Mouse (Mus musculus): ENCODE results near the gene Adamts12. TPM values are rescaled to one million over a fixed set of nuclear protein-coding genes. Genes with fewer than 3 reads are reported as not detected.

Gene Adamts12
- polyA plus RNA-seq, 1 experiment from 2014 or later: 1.9 TPM

DNA sequence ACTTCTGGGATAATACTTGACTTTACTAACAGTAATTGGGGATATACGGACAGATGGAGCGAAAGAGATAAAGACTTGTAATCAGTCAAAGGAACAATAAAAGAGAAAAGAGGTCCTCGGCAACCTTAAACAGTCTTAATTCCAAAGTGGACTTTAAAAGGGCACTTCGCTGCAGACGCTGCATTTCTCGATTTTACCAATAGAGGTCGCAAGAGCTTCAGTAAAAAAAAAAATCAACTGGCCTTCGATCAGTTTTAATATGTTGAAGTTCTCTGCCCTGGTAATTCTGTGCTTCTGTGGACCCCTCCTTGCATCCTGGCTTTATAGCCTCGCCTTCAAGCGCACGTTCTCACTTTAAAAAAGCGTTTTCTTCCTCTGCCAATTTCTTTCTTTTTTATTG is 26.1 kb upstream of the Adamts12 start:
- Histone ChIP-seq H3K27ac (ENCODE audit: low read length) (no peak overlapping the region), H3K9ac (ENCODE audit: low read length) (no peak overlapping the region), H3K9me3 (replicated peaks; ENCODE audit: control insufficient read depth, low read length) (no peaks in the 10 kb centered on the region), H3K4me2 (ENCODE audit: low read depth, low read length) (no peak overlapping the region), H3K36me3 (ENCODE audit: control insufficient read depth, insufficient read depth) (no peaks in the 10 kb centered on the region), H3K4me3 (ENCODE audit: low read length) (no peak overlapping the region), H3K4me1 (ENCODE audit: control insufficient read depth, insufficient read depth, low read length) (peaks cover 8% of the 10 kb centered on the region; the same call in 1 of the 2 replicates), H3K27me3 (ENCODE audit: control insufficient read depth, insufficient read depth, low read length) (peaks cover 47% of the 10 kb centered on the region)
- WGBS: 2% methylated on average over 12 of the region's 12 CpGs
- no peak for ATAC-seq (replicated peaks; ENCODE audit: extremely low read depth, insufficient read depth, low FRiP score)

DNA sequence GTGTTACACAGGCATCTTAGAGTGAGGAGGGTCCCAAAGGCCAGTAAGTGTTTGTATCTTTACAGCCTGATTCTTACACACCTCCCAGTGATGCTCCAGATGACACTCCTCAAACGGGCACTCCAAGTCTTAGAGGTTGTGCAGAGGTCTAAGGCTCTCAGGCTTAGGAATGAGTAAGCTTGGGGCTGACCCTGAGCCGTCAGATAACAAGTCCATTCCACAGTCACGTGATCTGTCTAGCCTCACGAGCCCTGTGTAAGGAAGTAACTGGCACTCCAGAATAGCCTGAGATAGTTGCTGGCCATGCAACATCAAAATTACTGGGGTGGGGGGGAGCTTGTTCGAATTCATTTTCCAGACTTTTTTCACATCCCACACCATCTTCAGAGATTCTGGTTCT is 24.5 kb upstream of the Adamts12 start:
- Histone ChIP-seq H3K4me3 (ENCODE audit: low read length) (no peak overlapping the region), H3K27me3 (ENCODE audit: control insufficient read depth, insufficient read depth, low read length) (peaks cover 33% of the 10 kb centered on the region), H3K9me3 (replicated peaks; ENCODE audit: control insufficient read depth, low read length) (no peaks in the 10 kb centered on the region), H3K4me1 (ENCODE audit: control insufficient read depth, insufficient read depth, low read length) (peaks cover 8% of the 10 kb centered on the region; the same call in 1 of the 2 replicates), H3K4me2 (ENCODE audit: low read depth, low read length) (no peak overlapping the region), H3K36me3 (ENCODE audit: control insufficient read depth, insufficient read depth) (no peaks in the 10 kb centered on the region), H3K27ac (ENCODE audit: low read length) (no peak overlapping the region), H3K9ac (ENCODE audit: low read length) (no peak overlapping the region)
- WGBS: 26% methylated on average over 5 of the region's 5 CpGs
- ATAC-seq (replicated peaks; ENCODE audit: extremely low read depth, insufficient read depth, low FRiP score): no peak

DNA sequence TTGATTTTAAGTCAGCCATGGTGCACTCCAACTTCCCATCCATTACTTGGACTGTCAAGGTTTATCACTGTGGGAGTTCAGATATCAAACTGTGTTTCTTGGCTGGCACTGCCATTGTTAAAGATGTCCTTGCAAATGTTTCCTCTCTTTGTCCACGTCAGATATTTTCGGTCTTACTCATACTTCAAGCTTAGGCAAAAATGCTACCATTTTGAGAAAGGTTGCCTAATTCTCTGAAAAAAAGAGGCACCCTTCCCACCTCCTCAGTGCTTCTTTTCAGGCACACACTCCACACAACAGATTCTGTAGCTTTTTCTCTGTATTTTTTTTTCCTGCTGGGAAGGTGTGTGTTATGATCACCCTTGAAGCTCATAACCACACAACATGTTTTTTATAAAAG is 23.4 kb upstream of the Adamts12 start:
- no peaks in the 10 kb centered on the region for H3K36me3 ChIP-seq (ENCODE audit: control insufficient read depth, insufficient read depth)
- no peak for ATAC-seq (replicated peaks; ENCODE audit: extremely low read depth, insufficient read depth, low FRiP score)
- H3K4me3 ChIP-seq (ENCODE audit: low read length): no peak overlapping the region
- no peak overlapping the region for H3K9ac ChIP-seq (ENCODE audit: low read length)
- no peak overlapping the region for H3K27ac ChIP-seq (ENCODE audit: low read length)
- H3K27me3 ChIP-seq (ENCODE audit: control insufficient read depth, insufficient read depth, low read length): peaks cover 22% of the 10 kb centered on the region
- no peak overlapping the region for H3K4me2 ChIP-seq (ENCODE audit: low read depth, low read length)
- no peaks in the 10 kb centered on the region for H3K9me3 ChIP-seq (replicated peaks; ENCODE audit: control insufficient read depth, low read length)
- 58% methylated on average over 2 of the region's 2 CpGs for WGBS
- H3K4me1 ChIP-seq (ENCODE audit: control insufficient read depth, insufficient read depth, low read length): peaks cover 6% of the 10 kb centered on the region; the same call in 1 of the 2 replicates

- H3K4me3 ChIP-seq (ENCODE audit: low read length): no peak overlapping the region
- H3K4me1 ChIP-seq (ENCODE audit: control insufficient read depth, insufficient read depth, low read length): no peaks in the 10 kb centered on the region
- H3K36me3 ChIP-seq (ENCODE audit: control insufficient read depth, insufficient read depth): no peaks in the 10 kb centered on the region
- peaks cover 6% of the 10 kb centered on the region for H3K27me3 ChIP-seq (ENCODE audit: control insufficient read depth, insufficient read depth, low read length)
- no peaks in the 10 kb centered on the region for H3K9me3 ChIP-seq (replicated peaks; ENCODE audit: control insufficient read depth, low read length)
- no peak overlapping the region for H3K9ac ChIP-seq (ENCODE audit: low read length)
- no peak for ATAC-seq (replicated peaks; ENCODE audit: extremely low read depth, insufficient read depth, low FRiP score)
- 68% methylated on average over 5 of the region's 5 CpGs for WGBS
- no peak overlapping the region for H3K4me2 ChIP-seq (ENCODE audit: low read depth, low read length)
- no peak overlapping the region for H3K27ac ChIP-seq (ENCODE audit: low read length)
These were observed 21.8 kb upstream of the Adamts12 start for GRCm38 (mm10) chr15:11042828-11043227.

- H3K4me2 ChIP-seq (ENCODE audit: low read depth, low read length): no peak overlapping the region
- no peak for ATAC-seq (replicated peaks; ENCODE audit: extremely low read depth, insufficient read depth, low FRiP score)
- no peaks in the 10 kb centered on the region for H3K36me3 ChIP-seq (ENCODE audit: control insufficient read depth, insufficient read depth)
- H3K9me3 ChIP-seq (replicated peaks; ENCODE audit: control insufficient read depth, low read length): no peaks in the 10 kb centered on the region
- H3K9ac ChIP-seq (ENCODE audit: low read length): no peak overlapping the region
- H3K27ac ChIP-seq (ENCODE audit: low read length): no peak overlapping the region
- no peak overlapping the region for H3K4me3 ChIP-seq (ENCODE audit: low read length)
- H3K4me1 ChIP-seq (ENCODE audit: control insufficient read depth, insufficient read depth, low read length): no peaks in the 10 kb centered on the region
- 54% methylated on average over 10 of the region's 10 CpGs for WGBS
- H3K27me3 ChIP-seq (ENCODE audit: control insufficient read depth, insufficient read depth, low read length): no peaks in the 10 kb centered on the region
These were observed 10.7 kb upstream of the Adamts12 start for GRCm38 (mm10) chr15:11053678-11054439.

- H3K27me3 ChIP-seq (ENCODE audit: control insufficient read depth, insufficient read depth, low read length): no peaks in the 10 kb centered on the region
- no peak overlapping the region for H3K9ac ChIP-seq (ENCODE audit: low read length)
- H3K27ac ChIP-seq (ENCODE audit: low read length): no peak overlapping the region
- 56% methylated on average over 7 of the region's 7 CpGs for WGBS
- no peak overlapping the region for H3K4me2 ChIP-seq (ENCODE audit: low read depth, low read length)
- H3K4me1 ChIP-seq (ENCODE audit: control insufficient read depth, insufficient read depth, low read length): no peaks in the 10 kb centered on the region
- H3K36me3 ChIP-seq (ENCODE audit: control insufficient read depth, insufficient read depth): no peaks in the 10 kb centered on the region
- no peaks in the 10 kb centered on the region for H3K9me3 ChIP-seq (replicated peaks; ENCODE audit: control insufficient read depth, low read length)
- ATAC-seq (replicated peaks; ENCODE audit: extremely low read depth, insufficient read depth, low FRiP score): no peak
- H3K4me3 ChIP-seq (ENCODE audit: low read length): no peak overlapping the region
These were observed 10.0 kb upstream of the Adamts12 start for GRCm38 (mm10) chr15:11054440-11055080.

DNA sequence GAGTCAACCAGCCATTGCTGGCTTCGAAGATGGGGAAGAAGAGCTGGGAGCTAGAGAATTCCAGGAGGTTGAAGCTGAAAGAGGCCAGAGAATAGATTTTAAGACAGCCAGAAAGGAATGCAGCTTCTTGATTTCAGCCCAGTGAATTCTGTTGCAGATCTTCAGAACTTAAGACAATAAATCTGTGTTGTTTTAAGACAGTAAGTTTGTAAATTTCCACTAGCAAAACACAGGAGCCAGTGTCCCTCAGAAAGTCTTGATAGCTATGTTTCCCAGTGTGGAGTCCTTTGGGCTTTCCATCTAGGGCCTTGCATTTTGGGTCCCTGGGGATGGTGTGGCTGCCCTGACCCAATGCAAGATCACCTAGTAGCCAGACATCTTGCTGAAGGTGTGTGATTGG is 1.7 kb upstream of the Adamts12 start:
- peaks cover 14% of the 10 kb centered on the region for H3K4me1 ChIP-seq (ENCODE audit: control insufficient read depth, insufficient read depth, low read length)
- no peak overlapping the region for H3K4me2 ChIP-seq (ENCODE audit: low read depth, low read length)
- no peak overlapping the region for H3K27ac ChIP-seq (ENCODE audit: low read length)
- no peaks in the 10 kb centered on the region for H3K36me3 ChIP-seq (ENCODE audit: control insufficient read depth, insufficient read depth)
- ATAC-seq (replicated peaks; ENCODE audit: extremely low read depth, insufficient read depth, low FRiP score): no peak
- H3K9ac ChIP-seq (ENCODE audit: low read length): no peak overlapping the region
- H3K27me3 ChIP-seq (ENCODE audit: control insufficient read depth, insufficient read depth, low read length): no peaks in the 10 kb centered on the region
- no peak overlapping the region for H3K4me3 ChIP-seq (ENCODE audit: low read length)
- 75% methylated on average over 1 of the region's 1 CpGs for WGBS
- H3K9me3 ChIP-seq (replicated peaks; ENCODE audit: control insufficient read depth, low read length): no peaks in the 10 kb centered on the region

DNA sequence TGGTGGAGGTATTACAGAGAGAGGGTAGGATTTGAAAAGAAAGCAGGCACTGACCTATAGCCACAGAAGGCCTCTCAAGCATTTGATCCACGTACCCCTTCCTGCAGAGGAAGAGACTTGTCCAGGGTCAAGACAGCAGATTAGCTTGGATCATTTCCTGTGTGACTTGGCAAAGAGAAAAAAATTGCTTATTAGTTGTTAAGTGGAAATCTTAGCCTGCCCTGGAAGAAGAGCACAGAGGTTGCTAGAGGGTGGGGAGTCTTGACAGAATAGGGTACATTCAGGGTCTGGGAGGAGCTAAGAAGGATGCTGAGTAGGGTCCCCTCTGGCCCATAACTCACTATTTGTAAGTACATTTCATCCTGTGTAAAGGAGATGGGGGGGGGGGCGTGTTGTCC is 431 bp upstream of the Adamts12 start:
- H3K9me3 ChIP-seq (replicated peaks; ENCODE audit: control insufficient read depth, low read length): no peaks in the 10 kb centered on the region
- peak overlapping the region; percentile 64; the same call in 1 of the 2 replicates for H3K4me3 ChIP-seq (ENCODE audit: low read length)
- H3K4me1 ChIP-seq (ENCODE audit: control insufficient read depth, insufficient read depth, low read length): peaks cover 14% of the 10 kb centered on the region
- ATAC-seq (replicated peaks; ENCODE audit: extremely low read depth, insufficient read depth, low FRiP score): peak; percentile 18; the same call in 1 of the 2 replicates
- H3K4me2 ChIP-seq (ENCODE audit: low read depth, low read length): peak overlapping the region; percentile 91
- WGBS: 20% methylated on average over 2 of the region's 2 CpGs
- H3K36me3 ChIP-seq (ENCODE audit: control insufficient read depth, insufficient read depth): no peaks in the 10 kb centered on the region
- no peak overlapping the region; the same call in 1 of the 2 replicates for H3K9ac ChIP-seq (ENCODE audit: low read length)
- peak overlapping the region; percentile 65 for H3K27ac ChIP-seq (ENCODE audit: low read length)
- no peaks in the 10 kb centered on the region for H3K27me3 ChIP-seq (ENCODE audit: control insufficient read depth, insufficient read depth, low read length)

GRCm38 (mm10) chr15:11065528-11066171 is 1.1 kb downstream of the Adamts12 start:
- H3K36me3 ChIP-seq (ENCODE audit: control insufficient read depth, insufficient read depth): no peaks in the 10 kb centered on the region
- peaks cover 14% of the 10 kb centered on the region for H3K4me1 ChIP-seq (ENCODE audit: control insufficient read depth, insufficient read depth, low read length)
- H3K9me3 ChIP-seq (replicated peaks; ENCODE audit: control insufficient read depth, low read length): no peaks in the 10 kb centered on the region
- peak overlapping the region; percentile 76 for H3K9ac ChIP-seq (ENCODE audit: low read length)
- H3K27me3 ChIP-seq (ENCODE audit: control insufficient read depth, insufficient read depth, low read length): no peaks in the 10 kb centered on the region
- H3K4me2 ChIP-seq (ENCODE audit: low read depth, low read length): peak overlapping the region; percentile 91
- no peak for ATAC-seq (replicated peaks; ENCODE audit: extremely low read depth, insufficient read depth, low FRiP score)
- peak overlapping the region; percentile 64 for H3K4me3 ChIP-seq (ENCODE audit: low read length)
- WGBS: 7% methylated on average over 9 of the region's 9 CpGs
- peak overlapping the region; percentile 85 for H3K27ac ChIP-seq (ENCODE audit: low read length)

All from heart, embryonic 16.5 days (tissue).